Mouse (Mus musculus) bone marrow macrophage, adult 2 months (primary cell): ENCODE measurements around the gene Stip1.

Source experiments
- CTCF ChIP-seq: IDR thresholded peaks from 2 replicates; pipeline ENCODE4 v1.5.1; 2012; ENCODE audit warnings: low read depth, mild to moderate bottlenecking, low read length, moderate library complexity
- POLR2A ChIP-seq: IDR thresholded peaks from 2 replicates; pipeline ENCODE4 v1.6.1; 2012; ENCODE audit warnings: mild to moderate bottlenecking, low read depth, low read length, borderline replicate concordance

DNA sequence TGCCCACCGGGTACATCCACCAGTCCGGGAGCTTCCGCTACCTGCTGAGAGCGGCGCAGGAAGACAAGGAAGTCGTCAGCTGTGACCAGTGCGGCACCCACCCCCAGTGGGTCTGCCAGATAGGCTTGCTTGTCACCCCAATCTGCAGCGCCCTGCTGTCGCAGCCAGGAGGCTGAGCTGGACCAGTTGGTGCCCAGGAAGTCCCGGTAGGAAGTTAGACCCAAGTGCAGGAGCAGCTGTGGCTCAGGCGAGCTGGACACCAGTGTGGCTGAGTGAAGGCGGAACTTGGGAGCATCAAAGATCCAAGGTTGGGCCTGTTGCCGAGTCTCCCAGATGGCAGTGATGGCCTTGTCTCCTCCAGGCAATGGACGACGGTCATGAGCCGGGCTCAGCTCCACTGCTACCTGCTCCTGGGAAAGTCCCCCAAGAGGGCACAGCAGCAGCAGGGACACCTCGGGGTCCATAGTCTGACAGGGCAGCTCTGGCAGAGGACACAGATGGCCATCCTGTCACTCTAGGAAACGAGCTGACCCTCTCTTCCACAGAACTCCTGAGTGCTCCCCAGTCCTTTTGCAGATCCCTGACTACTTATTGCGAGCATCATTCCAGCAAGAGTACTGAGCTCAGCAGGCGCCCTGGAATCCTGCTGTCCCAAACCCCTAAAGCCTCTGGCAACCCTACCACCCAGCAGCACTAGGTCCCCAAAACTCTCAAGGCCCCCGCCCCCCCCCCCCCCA lies 44.3 kb downstream of the Stip1 start:
- no peak for TF ChIP-seq CTCF
- no peak for TF ChIP-seq POLR2A
